Mouse (Mus musculus) frontal cortex, postnatal 14 days (tissue): ENCODE data around the gene Fkbp15.
A peak's percentile ranks its signal among the peaks of the same experiment; 100 is the strongest.

Source experiments
- DNase-seq, 2 experiments: peaks; one replicate each; pipeline ENCODE4 v3.0.0; 2022; ENCODE audit warnings: low spot score in 2 of 2

The Fkbp15 gene

GRCm38 (mm10) chr4:62318294-62318693 lies 42.1 kb downstream of the Fkbp15 start:
- DNase-seq, result no peak

GRCm38 (mm10) chr4:62316456-62316855 lies 43.9 kb downstream of the Fkbp15 start:
- DNase-seq, result no peak

GRCm38 (mm10) chr4:62314516-62314915 lies 45.8 kb downstream of the Fkbp15 start:
- DNase-seq, result no peak

GRCm38 (mm10) chr4:62313641-62314211 lies 46.6 kb downstream of the Fkbp15 start:
- no peak for DNase-seq

- no peak for DNase-seq
Observed at GRCm38 (mm10) chr4:62312821-62313220, 47.5 kb downstream of the Fkbp15 start.

GRCm38 (mm10) chr4:62308406-62308805 lies 51.9 kb downstream of the Fkbp15 start:
- DNase-seq, result no peak

- DNase-seq, result no peak
Observed at GRCm38 (mm10) chr4:62306840-62307239, 53.5 kb downstream of the Fkbp15 start.

GRCm38 (mm10) chr4:62306301-62306700 lies 54.0 kb downstream of the Fkbp15 start:
- no peak for DNase-seq

- no peak for DNase-seq
Observed at GRCm38 (mm10) chr4:62303288-62303687, 57.1 kb downstream of the Fkbp15 start.

GRCm38 (mm10) chr4:62302795-62303194 lies 57.6 kb downstream of the Fkbp15 start:
- no peak for DNase-seq

- DNase-seq, result no peak
Observed at GRCm38 (mm10) chr4:62300001-62300400, 60.3 kb downstream of the Fkbp15 start.

- no peak for DNase-seq
Observed at GRCm38 (mm10) chr4:62297280-62298130, 62.8 kb downstream of the Fkbp15 start.

GRCm38 (mm10) chr4:62294741-62295140 lies 65.6 kb downstream of the Fkbp15 start:
- no peak for DNase-seq

- peak in 1 of 2 experiments; percentile 10 for DNase-seq
Observed at GRCm38 (mm10) chr4:62293219-62293861, 67.0 kb downstream of the Fkbp15 start.

GRCm38 (mm10) chr4:62292461-62293180 lies 67.7 kb downstream of the Fkbp15 start:
- no peak for DNase-seq

- DNase-seq, result no peak
Observed at GRCm38 (mm10) chr4:62290816-62291505, 69.4 kb downstream of the Fkbp15 start.

- no peak for DNase-seq
Observed at GRCm38 (mm10) chr4:62289226-62289625, 71.1 kb downstream of the Fkbp15 start.

- DNase-seq, result no peak
Observed at GRCm38 (mm10) chr4:62286992-62287900, 73.1 kb downstream of the Fkbp15 start.

- DNase-seq, result peak; percentile 49 to 72
Observed at GRCm38 (mm10) chr4:62286257-62286991, 73.9 kb downstream of the Fkbp15 start.

- DNase-seq, result no peak
Observed at GRCm38 (mm10) chr4:62285576-62285975, 74.8 kb downstream of the Fkbp15 start.
